Mouse (Mus musculus) embryonic facial prominence, embryonic 10.5 days (tissue): ENCODE results near the gene Taf5l. TPM values are rescaled to one million over a fixed set of nuclear protein-coding genes. Genes with fewer than 3 reads are reported as not detected.
"Not testable (repeated sequence)": the region's sequence is repeated elsewhere in the genome, so short reads cannot be mapped to it uniquely, and the experiment has no call there.

Source experiments
- DNase-seq: peaks from one replicate; pipeline ENCODE4 v3.0.0-alpha.2; 2017; ENCODE audit warnings: low spot score
- H3K27ac ChIP-seq: fragments of 300-500 bp; sonication (generic); replicated peaks from 2 replicates; pipeline ENCODE4 v1.5.1; 2016; ENCODE audit warnings: mild to moderate bottlenecking
- H3K27me3 ChIP-seq: fragments of 300-500 bp; sonication (generic); replicated peaks from 2 replicates; pipeline ENCODE4 v1.6.1; 2016; ENCODE audit warnings: low read depth, mild to moderate bottlenecking; ENCODE audit not compliant: poor library complexity, severe bottlenecking
- H3K36me3 ChIP-seq: fragments of 300-500 bp; sonication (generic); replicated peaks from 2 replicates; pipeline ENCODE4 v1.6.1; 2016; ENCODE audit warnings: mild to moderate bottlenecking, moderate library complexity
- H3K4me1 ChIP-seq: fragments of 300-500 bp; sonication (generic); 2 replicates; pipeline ENCODE4 v1.6.1; 2016
- H3K4me3 ChIP-seq: fragments of 300-500 bp; sonication (generic); 2 replicates; pipeline ENCODE4 v1.5.1; 2016; ENCODE audit warnings: mild to moderate bottlenecking, moderate library complexity
- H3K9me3 ChIP-seq: fragments of 300-500 bp; sonication (generic); 2 replicates; pipeline ENCODE4 v1.6.1; 2016; ENCODE audit warnings: mild to moderate bottlenecking
- WGBS: fragments of 180-500 bp; shearing (Covaris S2); methylation state at CpG from one replicate; pipeline ENCODE4 v1.1.7; 2016; 5-methylcytosine and 5-hydroxymethylcytosine counted together
- polyA plus RNA-seq: library from polyadenylated mRNA; unstranded; fragments of >200 nt; fragmentation: Nextera tagmentation; extraction: Ambion mirVana; gene quantifications from 2 replicates; pipeline ENCODE4 v1.2.1, GENCODE M21; 2016

The Taf5l gene
- polyA plus RNA-seq, 1 experiment from 2014 or later = 46.4 TPM

- no peak overlapping the region for H3K27ac ChIP-seq
- WGBS = 55% methylated on average over 4 of the region's 4 CpGs
- peak; percentile 28 for DNase-seq
- no peak overlapping the region for H3K4me3 ChIP-seq
- no peaks in the 10 kb centered on the region for H3K27me3 ChIP-seq
- H3K9me3 ChIP-seq = no peaks in the 10 kb centered on the region
- peaks cover 95% of the 10 kb centered on the region for H3K36me3 ChIP-seq
- 0 out of 2 replicates have a peak, but pooled peaks cover 3% of the 10 kb centered on the region for H3K4me1 ChIP-seq
Measured at GRCm38 (mm10) chr8:124039351-124039750, 18.2 kb upstream of the Taf5l start.

GRCm38 (mm10) chr8:124038121-124038520, 16.9 kb upstream of the Taf5l start:
- WGBS = 90% methylated on average over 7 of the region's 7 CpGs
- Histone ChIP-seq H3K4me3 (no peak overlapping the region), H3K9me3 (no peaks in the 10 kb centered on the region), H3K36me3 (peaks cover 95% of the 10 kb centered on the region), H3K27me3 (no peaks in the 10 kb centered on the region), H3K4me1 (0 out of 2 replicates have a peak, but pooled peaks cover 3% of the 10 kb centered on the region), H3K27ac (no peak overlapping the region)
- no peak for DNase-seq

- Histone ChIP-seq H3K9me3 (no peaks in the 10 kb centered on the region), H3K27me3 (no peaks in the 10 kb centered on the region), H3K27ac (no peak overlapping the region), H3K4me1 (no peaks in the 10 kb centered on the region), H3K4me3 (no peak overlapping the region), H3K36me3 (peaks cover 94% of the 10 kb centered on the region)
- DNase-seq = no peak
- WGBS = 74% methylated on average over 5 of the region's 5 CpGs
Measured at GRCm38 (mm10) chr8:124033400-124033799, 12.2 kb upstream of the Taf5l start.

GRCm38 (mm10) chr8:124027831-124028230, 6.6 kb upstream of the Taf5l start:
- H3K27me3 ChIP-seq = no peaks in the 10 kb centered on the region
- no peak overlapping the region for H3K27ac ChIP-seq
- 89% methylated on average over 6 of the region's 6 CpGs for WGBS
- peaks cover 94% of the 10 kb centered on the region for H3K36me3 ChIP-seq
- DNase-seq = no peak
- H3K4me1 ChIP-seq = no peaks in the 10 kb centered on the region
- H3K9me3 ChIP-seq = no peaks in the 10 kb centered on the region
- H3K4me3 ChIP-seq = no peak overlapping the region

GRCm38 (mm10) chr8:124026265-124026664, 5.1 kb upstream of the Taf5l start:
- H3K4me3 ChIP-seq, H3K9me3 ChIP-seq, H3K27me3 ChIP-seq, DNase-seq, H3K27ac ChIP-seq: not testable (repeated sequence)
- Histone ChIP-seq H3K36me3 (peaks cover 82% of the 10 kb centered on the region), H3K4me1 (peaks cover 11% of the 10 kb centered on the region)
- WGBS = 72% methylated on average over 2 of the region's 2 CpGs

- under 1% methylated on average over 67 of the region's 87 CpGs for WGBS
- Histone ChIP-seq H3K36me3 (peaks cover 26% of the 10 kb centered on the region), H3K4me3 (peak overlapping the region; percentile 76), H3K9me3 (no peaks in the 10 kb centered on the region), H3K4me1 (peaks cover 33% of the 10 kb centered on the region), H3K27ac (peak overlapping the region; percentile 99), H3K27me3 (no peaks in the 10 kb centered on the region)
- DNase-seq = peak; percentile 87
Measured at GRCm38 (mm10) chr8:124020439-124021236, 559 bp downstream of the Taf5l start.

GRCm38 (mm10) chr8:124019782-124020181, 1.4 kb downstream of the Taf5l start:
- no peak overlapping the region; the same call in 1 of the 2 replicates for H3K27ac ChIP-seq
- H3K9me3 ChIP-seq = no peaks in the 10 kb centered on the region
- DNase-seq = peak; percentile 28
- peaks cover 33% of the 10 kb centered on the region for H3K4me1 ChIP-seq
- 43% methylated on average over 13 of the region's 13 CpGs for WGBS
- peaks cover 18% of the 10 kb centered on the region for H3K36me3 ChIP-seq
- no peaks in the 10 kb centered on the region for H3K27me3 ChIP-seq
- H3K4me3 ChIP-seq = peak overlapping the region; percentile 76

GRCm38 (mm10) chr8:124014751-124015150, 6.4 kb downstream of the Taf5l start:
- H3K36me3 ChIP-seq = peaks cover 13% of the 10 kb centered on the region
- H3K27me3 ChIP-seq = no peaks in the 10 kb centered on the region
- no peak overlapping the region for H3K4me3 ChIP-seq
- no peaks in the 10 kb centered on the region for H3K9me3 ChIP-seq
- H3K4me1 ChIP-seq = peaks cover 12% of the 10 kb centered on the region
- WGBS = 84% methylated on average over 3 of the region's 3 CpGs
- H3K27ac ChIP-seq = no peak overlapping the region
- DNase-seq = no peak

GRCm38 (mm10) chr8:124014299-124014698, 6.9 kb downstream of the Taf5l start:
- 93% methylated on average over 7 of the region's 7 CpGs for WGBS

GRCm38 (mm10) chr8:124011989-124012586, 9.1 kb downstream of the Taf5l start:
- no peaks in the 10 kb centered on the region for H3K4me1 ChIP-seq
- H3K27me3 ChIP-seq = no peaks in the 10 kb centered on the region
- H3K9me3 ChIP-seq = no peaks in the 10 kb centered on the region
- no peak overlapping the region for H3K27ac ChIP-seq
- no peak for DNase-seq
- H3K36me3 ChIP-seq = peaks cover 40% of the 10 kb centered on the region
- WGBS = 96% methylated on average over 3 of the region's 3 CpGs
- H3K4me3 ChIP-seq = no peak overlapping the region

More at GRCm38 (mm10) chr8:124014299-124014698, 6.9 kb downstream of the Taf5l start:
- H3K27ac ChIP-seq, DNase-seq, H3K4me1 ChIP-seq, H3K27me3 ChIP-seq, H3K9me3 ChIP-seq, H3K4me3 ChIP-seq: not testable (repeated sequence)
- peaks cover 17% of the 10 kb centered on the region for H3K36me3 ChIP-seq

GRCm38 (mm10) chr8:124011580-124011979, 9.6 kb downstream of the Taf5l start:
- no peaks in the 10 kb centered on the region for H3K4me1 ChIP-seq
- 91% methylated on average over 3 of the region's 3 CpGs for WGBS
- no peak for DNase-seq

GRCm38 (mm10) chr8:124007829-124008228, 13.4 kb downstream of the Taf5l start:
- Histone ChIP-seq H3K27ac (no peak overlapping the region), H3K27me3 (no peaks in the 10 kb centered on the region), H3K36me3 (peaks cover 82% of the 10 kb centered on the region), H3K4me1 (no peaks in the 10 kb centered on the region), H3K4me3 (no peak overlapping the region), H3K9me3 (no peaks in the 10 kb centered on the region)
- WGBS = 92% methylated on average over 6 of the region's 6 CpGs
- DNase-seq = no peak

More at GRCm38 (mm10) chr8:124011580-124011979, 9.6 kb downstream of the Taf5l start:
- Histone ChIP-seq H3K9me3 (no peaks in the 10 kb centered on the region), H3K27ac (no peak overlapping the region), H3K4me3 (no peak overlapping the region), H3K36me3 (peaks cover 45% of the 10 kb centered on the region), H3K27me3 (no peaks in the 10 kb centered on the region)
